In the genomic region with DNA sequence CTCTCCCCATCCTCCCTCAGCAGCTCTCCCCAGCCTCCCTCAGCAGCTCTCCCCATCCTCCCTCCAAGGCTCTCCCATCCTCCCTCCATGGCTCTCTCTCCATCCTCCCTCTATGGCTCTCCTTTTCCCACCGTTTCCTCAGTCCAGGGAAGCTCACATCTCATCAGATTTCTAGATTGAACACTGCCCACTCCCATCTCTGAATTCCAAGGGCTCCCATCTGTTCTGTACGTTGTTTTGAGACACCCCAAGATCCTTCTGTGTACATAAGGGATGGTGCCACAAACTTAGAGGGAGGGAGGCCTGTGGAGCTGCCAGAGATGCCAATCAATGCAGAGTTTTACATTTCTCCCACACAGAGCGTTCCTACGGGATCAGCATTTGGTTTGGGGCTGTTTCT, we compare ENCODE assay signal across 21 mouse cellular contexts. TPM values are rescaled to one million over a fixed set of nuclear protein-coding genes. Genes with fewer than 3 reads are reported as not detected.
DNase-seq lines count a peak whose midpoint lies in the region; ATAC-seq lines count a peak whose summit lies in the region.
"Had no signal": no experiment of that assay in that cellular context is flagged by ENCODE, and none has a peak within 500 bp of the region (broad histone marks: within the 10 kb centered on the region; RNA-seq: fewer than 3 reads in every experiment).

No protein-coding gene starts in this region.

- H3K4me1 ChIP-seq in forebrain, embryonic 15.5 days = 0 out of 2 replicates have a peak, but pooled peaks cover 6% of the 10 kb centered on the region
- no peaks in the 10 kb centered on the region for H3K4me1 ChIP-seq in forebrain, embryonic 11.5 days (replicated peaks; ENCODE audit: control insufficient read depth, insufficient read depth, low read length)

- H3K4me2 ChIP-seq in forebrain, embryonic 15.5 days (replicated peaks) = no peak overlapping the region
- no peak overlapping the region for H3K4me2 ChIP-seq in forebrain, embryonic 11.5 days (ENCODE audit: low read depth, low read length, severe bottlenecking)
- H3K4me2 ChIP-seq: embryonic facial prominence, embryonic 15.5 days; hindbrain, embryonic 13.5 days; limb, embryonic 13.5 days; liver, embryonic 15.5 days; midbrain, embryonic 15.5 days had no signal

- no peak for DNase-seq in forebrain, embryonic 11.5 days (ENCODE audit: low spot score)
- DNase-seq in brain, adult 2 months (ENCODE audit: low read depth, low spot score) = peak; percentile 83
- peak; percentile 49 to 75 for DNase-seq in frontal cortex, postnatal 36 days (ENCODE audit: low spot score in 2 of 2)
- DNase-seq in left cerebral cortex, adult 9 months (ENCODE audit: low spot score in 2 of 2) = peak; percentile 54 to 62
- no peak for DNase-seq in testis, postnatal 14 days (ENCODE audit: low spot score)
- DNase-seq in adrenal gland, adult 18-20 months (ENCODE audit: low spot score in 2 of 2) = no peak
- DNase-seq in thymus, postnatal 10 days (ENCODE audit: low spot score in 2 of 2) = no peak
- DNase-seq: adrenal gland, postnatal 14 days; cerebellum, adult 9-10 months; embryo, embryonic 11 days; gastrocnemius, postnatal 36 days; kidney, adult 9 months; kidney, postnatal 4 days; lung, postnatal 10 days; thymus, adult 18-20 months had no signal

- H3K36me3 ChIP-seq in forebrain, embryonic 15.5 days = no peaks in the 10 kb centered on the region
- H3K36me3 ChIP-seq in forebrain, embryonic 11.5 days (ENCODE audit: control insufficient read depth, insufficient read depth, low read length) = no peaks in the 10 kb centered on the region
- H3K36me3 ChIP-seq: embryonic facial prominence, embryonic 15.5 days; hindbrain, embryonic 13.5 days; liver, embryonic 15.5 days; midbrain, embryonic 15.5 days had no signal

- no peaks in the 10 kb centered on the region for H3K9me3 ChIP-seq in forebrain, embryonic 15.5 days
- H3K9me3 ChIP-seq in forebrain, embryonic 11.5 days (ENCODE audit: control insufficient read depth, low read length) = no peaks in the 10 kb centered on the region
- H3K9me3 ChIP-seq: embryonic facial prominence, embryonic 15.5 days; hindbrain, embryonic 13.5 days; limb, embryonic 13.5 days; liver, embryonic 15.5 days; midbrain, embryonic 15.5 days had no signal

- ATAC-seq in forebrain, embryonic 15.5 days (replicated peaks) = peak; percentile 74
- ATAC-seq in forebrain, embryonic 11.5 days (replicated peaks; ENCODE audit: low FRiP score) = no peak
- ATAC-seq: midbrain, embryonic 15.5 days had no signal

- H3K27me3 ChIP-seq in forebrain, embryonic 15.5 days = no peaks in the 10 kb centered on the region
- H3K27me3 ChIP-seq in forebrain, embryonic 11.5 days (ENCODE audit: control insufficient read depth, insufficient read depth, low read length) = no peaks in the 10 kb centered on the region
- H3K27me3 ChIP-seq: embryonic facial prominence, embryonic 15.5 days; hindbrain, embryonic 13.5 days; limb, embryonic 13.5 days; liver, embryonic 15.5 days; midbrain, embryonic 15.5 days had no signal

- peak overlapping the region; percentile 46 for H3K27ac ChIP-seq in forebrain, embryonic 15.5 days (replicated peaks)
- H3K27ac ChIP-seq in forebrain, embryonic 11.5 days (ENCODE audit: low read depth, low read length) = no peak overlapping the region
- H3K27ac ChIP-seq: embryonic facial prominence, embryonic 15.5 days; hindbrain, embryonic 13.5 days; limb, embryonic 13.5 days; liver, embryonic 15.5 days; midbrain, embryonic 15.5 days had no signal

- H3K4me3 ChIP-seq in forebrain, embryonic 15.5 days = no peak overlapping the region
- no peak overlapping the region for H3K4me3 ChIP-seq in forebrain, embryonic 11.5 days (ENCODE audit: low read depth, low read length)
- H3K4me3 ChIP-seq: embryonic facial prominence, embryonic 15.5 days; hindbrain, embryonic 13.5 days; limb, embryonic 13.5 days; liver, embryonic 15.5 days; midbrain, embryonic 15.5 days had no signal

- 51% methylated on average over 4 of the region's 4 CpGs for WGBS in forebrain, embryonic 15.5 days
- WGBS in forebrain, embryonic 11.5 days = 71% methylated on average over 4 of the region's 4 CpGs

- H3K9ac ChIP-seq in forebrain, embryonic 15.5 days (replicated peaks) = no peak overlapping the region
- H3K9ac ChIP-seq in forebrain, embryonic 11.5 days (ENCODE audit: low read length) = no peak overlapping the region
- H3K9ac ChIP-seq: embryonic facial prominence, embryonic 15.5 days; hindbrain, embryonic 13.5 days; limb, embryonic 13.5 days; liver, embryonic 15.5 days; midbrain, embryonic 15.5 days had no signal

RNA-seq across cellular contexts. Expression of a gene that starts 24.1 kb away (rescaled TPM):
- polyA plus RNA-seq in forebrain, embryonic 15.5 days (2015; fragmentation: Nextera tagmentation; extraction: Ambion mirVana) = 8.8 and 8.9 TPM in 2 replicates
- polyA plus RNA-seq in forebrain, embryonic 11.5 days (2014; fragmentation: Nextera tagmentation; extraction: Ambion mirVana) = 10.5 and 13.6 TPM in 2 replicates
- total RNA-seq in adrenal gland, adult 18-20 months (2021) = 10 to 100 TPM; 13.3 to 31.0 TPM

RNA-seq across cellular contexts. Expression of a gene that starts 36.4 kb away (rescaled TPM):
- polyA plus RNA-seq in forebrain, embryonic 15.5 days (2015; fragmentation: Nextera tagmentation; extraction: Ambion mirVana) = 12.0 and 14.6 TPM in 2 replicates
- polyA plus RNA-seq in forebrain, embryonic 11.5 days (2014; fragmentation: Nextera tagmentation; extraction: Ambion mirVana) = 19.8 and 20.3 TPM in 2 replicates
- 10 to 100 TPM; 79.8 to 86.4 TPM for total RNA-seq in adrenal gland, adult 18-20 months (2021)

Comparison
In these comparisons a context has a peak if more than half of its experiments do, and no peak if none do; other contexts are left out.
1. DNase-seq: peak in brain, adult 2 months (single experiment), frontal cortex, postnatal 36 days (2 of 2) and left cerebral cortex, adult 9 months (2 of 2); none in forebrain, embryonic 11.5 days (single experiment), testis, postnatal 14 days (single experiment), adrenal gland, adult 18-20 months (0 of 2) and thymus, postnatal 10 days (0 of 2).